Mouse (Mus musculus) c-Kit-positive CD71-positive TER-119-negative erythroid progenitor cells, embryonic 14.5 days (primary cell): ENCODE results near the gene Serpinb9f.
"Not testable (repeated sequence)": the region's sequence is repeated elsewhere in the genome, so short reads cannot be mapped to it uniquely, and the experiment has no call there.

Source experiments
- DNase-seq: peaks from one replicate; pipeline ENCODE4 v3.0.0-alpha.2; 2013; ENCODE audit warnings: low read depth

The Serpinb9f gene

GRCm38 (mm10) chr13:33323777-33324176 lies at the start of gene Serpinb9f:
Serpinb9f (plus strand) TSS chr13:33324077.
- DNase-seq: not testable (repeated sequence)

GRCm38 (mm10) chr13:33308631-33309030 lies 15.2 kb upstream of the Serpinb9f start:
- not testable (repeated sequence) for DNase-seq

- not testable (repeated sequence) for DNase-seq
Observed at GRCm38 (mm10) chr13:33356666-33357065, 32.8 kb downstream of the Serpinb9f start.
